Mouse (Mus musculus) erythroblast, embryonic 14.5 days (primary cell): ENCODE data around the gene Clptm1.

Source experiments
- GATA1 ChIP-seq: IDR thresholded peaks from 2 replicates; pipeline ENCODE4 v1.6.1; 2012; ENCODE audit warnings: low read length, inconsistent platforms, mixed read lengths
- TAL1 ChIP-seq: IDR thresholded peaks from 3 replicates; pipeline ENCODE4 v1.6.1; 2012; ENCODE audit warnings: low read length, inconsistent platforms, mixed read lengths

- TF ChIP-seq GATA1 (no peak), TAL1 (no peak)
Observed at GRCm38 (mm10) chr7:19610969-19611368, 53.9 kb downstream of the Clptm1 start.
